Mouse (Mus musculus): ENCODE data around the gene Ctnnb1. TPM values are rescaled to one million over a fixed set of nuclear protein-coding genes. Genes with fewer than 3 reads are reported as not detected.

Ctnnb1 gene
- 847 and 873 TPM in 2 replicates for polyA plus RNA-seq (2016; fragmentation: Nextera tagmentation; extraction: Ambion mirVana)

DNA sequence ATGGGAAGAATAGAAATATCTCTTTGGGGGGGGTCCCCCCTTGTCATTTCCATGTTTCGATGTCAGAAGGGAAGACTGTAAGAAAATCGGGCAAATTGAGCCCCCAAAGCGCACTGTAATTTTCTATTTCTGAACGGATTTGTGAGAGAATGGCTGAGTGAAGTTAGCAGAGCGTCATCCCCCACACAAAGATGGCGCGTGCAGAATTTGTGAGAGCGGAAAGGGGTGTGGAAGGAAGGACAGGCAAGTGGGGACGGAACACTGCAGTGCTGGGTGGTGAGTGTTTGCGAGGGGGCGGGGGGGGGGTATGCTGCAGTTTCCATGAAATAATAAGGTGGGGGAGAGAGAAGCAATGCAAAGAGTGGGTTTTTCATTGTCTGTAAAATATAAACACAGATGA is at the start of gene Ctnnb1:
TSS of gene Ctnnb1 (plus strand) at position 136 of the 400 bp plus-strand sequence.
- Histone ChIP-seq H3K27ac (replicated peaks) (peak within 1 kb of the TSS; percentile 79), H3K36me3 (no peaks in the 10 kb centered on the region), H3K4me3 (no peak within 1 kb of the TSS), H3K9ac (replicated peaks) (no peak within 1 kb of the TSS), H3K4me2 (replicated peaks) (peak within 1 kb of the TSS; percentile 29), H3K4me1 (peaks cover 17% of the 10 kb centered on the region), H3K27me3 (no peaks in the 10 kb centered on the region), H3K9me3 (no peaks in the 10 kb centered on the region)
- ATAC-seq (ENCODE audit: low FRiP score, low read depth): peak; percentile 31
- 44% methylated on average over 11 of the region's 11 CpGs for WGBS

DNA sequence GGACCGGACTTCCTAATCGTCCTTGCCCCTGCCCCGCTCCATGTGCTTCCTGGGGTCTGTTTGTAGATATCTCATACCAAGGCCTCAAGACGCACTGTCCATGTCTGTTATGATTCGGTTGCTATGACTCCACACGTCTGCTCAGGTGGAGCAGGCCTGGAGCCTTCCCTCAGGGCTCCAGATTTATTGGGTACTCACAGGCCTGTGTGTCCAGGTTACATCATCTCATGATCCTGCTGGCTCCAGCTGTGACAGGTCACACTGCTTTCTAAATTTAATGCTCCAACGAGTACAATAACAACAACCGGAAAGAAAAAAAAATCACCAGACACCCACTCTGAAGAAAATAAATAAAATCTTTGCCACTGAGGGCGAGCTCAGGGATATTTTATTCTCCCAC is 48.7 kb upstream of the Ctnnb1 start:
- WGBS: 81% methylated on average over 9 of the region's 9 CpGs
- Histone ChIP-seq H3K4me1 (peaks cover 5% of the 10 kb centered on the region; the same call in 1 of the 2 replicates), H3K4me3 (no peak overlapping the region), H3K36me3 (no peaks in the 10 kb centered on the region), H3K9me3 (0 out of 2 replicates have a peak, but pooled peaks cover 2% of the 10 kb centered on the region), H3K9ac (replicated peaks) (no peak overlapping the region), H3K27ac (replicated peaks) (no peak overlapping the region), H3K4me2 (replicated peaks) (no peak overlapping the region), H3K27me3 (no peaks in the 10 kb centered on the region)
- no peak for ATAC-seq (ENCODE audit: low FRiP score, low read depth)

DNA sequence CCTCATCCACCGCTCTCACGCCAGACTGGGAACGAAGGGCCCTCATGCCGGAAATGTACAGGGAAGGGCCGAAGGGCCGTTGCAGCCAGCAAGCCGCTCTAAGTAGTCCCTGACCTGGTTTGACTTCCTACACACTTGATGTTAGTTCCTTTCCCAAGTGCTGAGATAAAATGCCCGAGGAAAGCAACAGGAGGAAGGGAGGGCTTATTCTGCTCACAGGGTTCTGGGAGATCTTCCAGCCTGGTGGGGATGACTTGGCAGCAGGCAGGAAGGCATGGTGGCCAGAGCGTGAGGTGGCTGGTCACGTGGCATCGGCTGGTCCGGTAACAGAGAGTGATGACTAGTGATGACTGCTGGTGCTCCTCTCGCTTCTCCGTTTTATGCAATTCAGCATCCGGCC is 47.9 kb upstream of the Ctnnb1 start:
- no peak overlapping the region for H3K4me3 ChIP-seq
- no peak overlapping the region for H3K4me2 ChIP-seq (replicated peaks)
- no peak overlapping the region for H3K9ac ChIP-seq (replicated peaks)
- no peaks in the 10 kb centered on the region for H3K9me3 ChIP-seq
- H3K36me3 ChIP-seq: no peaks in the 10 kb centered on the region
- H3K27me3 ChIP-seq: no peaks in the 10 kb centered on the region
- no peak overlapping the region for H3K27ac ChIP-seq (replicated peaks)
- 91% methylated on average over 15 of the region's 15 CpGs for WGBS
- ATAC-seq (ENCODE audit: low FRiP score, low read depth): no peak
- peaks cover 5% of the 10 kb centered on the region; the same call in 1 of the 2 replicates for H3K4me1 ChIP-seq

DNA sequence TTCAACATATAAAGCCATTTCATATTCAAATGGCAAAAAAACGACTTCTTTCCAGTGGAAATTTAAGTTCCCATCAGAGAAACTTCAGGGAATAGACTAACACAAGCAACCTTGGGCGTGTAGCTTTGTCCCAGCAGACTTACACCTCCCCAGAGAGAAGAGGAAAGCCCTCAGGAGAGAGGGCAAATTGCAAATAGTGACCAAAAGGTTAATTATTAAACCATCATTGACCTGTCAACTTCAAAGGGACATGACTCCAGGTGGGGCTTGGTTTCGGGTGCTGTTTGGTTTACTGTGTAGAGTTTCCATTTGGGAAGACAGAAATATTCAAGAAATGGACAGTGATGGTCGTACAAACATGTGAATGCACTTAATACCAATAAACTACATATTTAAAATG is 47.2 kb upstream of the Ctnnb1 start:
- Histone ChIP-seq H3K36me3 (no peaks in the 10 kb centered on the region), H3K27me3 (no peaks in the 10 kb centered on the region), H3K9me3 (no peaks in the 10 kb centered on the region), H3K9ac (replicated peaks) (no peak overlapping the region), H3K4me1 (peaks cover 5% of the 10 kb centered on the region; the same call in 1 of the 2 replicates), H3K27ac (replicated peaks) (no peak overlapping the region), H3K4me2 (replicated peaks) (no peak overlapping the region), H3K4me3 (no peak overlapping the region)
- no peak for ATAC-seq (ENCODE audit: low FRiP score, low read depth)
- WGBS: 77% methylated on average over 4 of the region's 4 CpGs

DNA sequence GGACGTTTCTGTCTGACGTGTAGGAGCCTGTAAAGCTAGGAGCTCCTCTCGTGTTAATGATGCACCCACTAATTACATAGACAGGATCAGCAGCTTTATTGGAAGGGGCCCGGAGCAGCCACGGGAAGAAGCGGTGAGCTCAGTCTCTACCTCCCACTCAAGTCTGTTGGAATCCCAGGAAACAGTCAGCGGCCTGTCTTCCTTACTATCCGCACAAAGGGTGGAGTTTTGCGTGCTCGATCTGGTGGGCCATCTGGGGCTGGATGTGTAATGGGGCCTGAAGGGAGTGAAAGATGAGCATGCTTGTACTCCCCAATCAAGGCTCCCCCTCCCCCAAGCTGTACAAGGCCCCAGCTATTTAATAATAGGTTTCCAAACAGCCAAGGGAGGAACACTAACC is 44.3 kb upstream of the Ctnnb1 start:
- H3K27ac ChIP-seq (replicated peaks): no peak overlapping the region

DNA sequence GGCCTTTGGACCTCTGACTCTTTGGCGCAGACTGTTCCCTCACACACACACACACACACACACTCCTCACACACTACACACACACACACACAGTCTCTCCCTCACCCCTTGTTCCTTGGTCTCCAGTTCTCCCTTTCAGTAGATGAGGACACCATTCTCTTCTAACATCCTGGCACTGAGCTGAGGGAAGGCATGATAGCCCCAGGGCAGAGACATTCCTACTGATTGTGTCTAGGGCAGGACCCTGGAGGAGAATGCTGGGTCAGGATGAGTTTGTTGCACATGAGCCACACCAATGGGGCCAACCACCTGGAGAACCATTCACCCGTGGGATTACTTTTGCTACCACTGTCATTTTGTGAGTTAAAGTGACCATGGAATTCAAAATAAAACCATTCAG is 41.4 kb upstream of the Ctnnb1 start:
- Histone ChIP-seq H3K27ac (replicated peaks) (no peak overlapping the region), H3K27me3 (no peaks in the 10 kb centered on the region), H3K4me1 (peaks cover 3% of the 10 kb centered on the region; the same call in 1 of the 2 replicates), H3K9ac (replicated peaks) (no peak overlapping the region), H3K4me3 (no peak overlapping the region), H3K9me3 (no peaks in the 10 kb centered on the region), H3K4me2 (replicated peaks) (no peak overlapping the region), H3K36me3 (no peaks in the 10 kb centered on the region)
- no peak for ATAC-seq (ENCODE audit: low FRiP score, low read depth)
- 87% methylated on average over 2 of the region's 2 CpGs for WGBS

More for the DNA sequence above, 44.3 kb upstream of the Ctnnb1 start:
- peaks cover 3% of the 10 kb centered on the region; the same call in 1 of the 2 replicates for H3K4me1 ChIP-seq
- H3K4me2 ChIP-seq (replicated peaks): no peak overlapping the region
- H3K9ac ChIP-seq (replicated peaks): no peak overlapping the region
- H3K27me3 ChIP-seq: no peaks in the 10 kb centered on the region
- 70% methylated on average over 10 of the region's 10 CpGs for WGBS
- no peaks in the 10 kb centered on the region for H3K9me3 ChIP-seq
- no peak overlapping the region for H3K4me3 ChIP-seq
- H3K36me3 ChIP-seq: no peaks in the 10 kb centered on the region
- no peak for ATAC-seq (ENCODE audit: low FRiP score, low read depth)

DNA sequence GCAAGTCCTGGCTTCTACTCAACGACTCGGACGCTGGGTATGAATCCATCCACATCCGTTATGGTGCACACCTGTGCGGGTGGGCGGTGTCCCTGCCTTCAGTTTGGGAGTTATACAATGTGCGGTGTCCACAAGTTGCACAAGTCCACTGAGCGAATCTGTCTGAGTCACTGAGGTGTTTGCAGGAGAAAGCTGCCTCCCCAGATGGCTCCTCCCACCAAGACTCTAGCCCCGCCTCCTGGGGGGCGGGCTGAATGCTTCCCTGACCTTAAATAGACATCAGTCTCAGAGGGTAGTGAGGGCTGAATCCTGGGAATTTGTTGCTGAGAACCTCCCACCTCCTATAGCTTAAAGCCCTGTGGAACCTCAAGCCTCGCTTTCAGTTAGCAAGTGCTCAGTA is 35.6 kb upstream of the Ctnnb1 start:
- no peak overlapping the region for H3K4me3 ChIP-seq
- no peak overlapping the region for H3K9ac ChIP-seq (replicated peaks)
- no peak overlapping the region for H3K4me2 ChIP-seq (replicated peaks)
- 93% methylated on average over 11 of the region's 11 CpGs for WGBS
- no peaks in the 10 kb centered on the region for H3K4me1 ChIP-seq
- H3K9me3 ChIP-seq: no peaks in the 10 kb centered on the region
- H3K27ac ChIP-seq (replicated peaks): no peak overlapping the region
- ATAC-seq (ENCODE audit: low FRiP score, low read depth): no peak
- no peaks in the 10 kb centered on the region for H3K27me3 ChIP-seq
- no peaks in the 10 kb centered on the region for H3K36me3 ChIP-seq

DNA sequence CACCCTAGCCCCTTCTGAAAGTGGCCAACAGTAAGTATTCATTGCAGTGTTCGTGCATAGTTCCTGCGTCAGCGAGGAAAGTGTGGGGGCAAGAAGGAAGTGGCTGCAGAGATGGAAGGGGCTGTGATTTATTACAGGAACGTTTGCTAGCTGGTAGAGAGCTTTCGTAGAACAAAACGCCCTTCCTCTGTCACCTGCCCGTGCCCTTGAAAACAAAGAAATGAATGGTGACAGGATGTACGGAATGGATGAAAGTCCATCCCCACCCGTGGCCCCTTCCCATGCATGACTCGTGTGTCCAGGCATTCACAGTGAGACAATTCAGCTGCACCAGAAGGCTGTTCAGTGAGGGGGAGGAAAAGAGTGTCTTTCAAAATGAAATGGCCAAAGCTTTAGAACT is 35.0 kb upstream of the Ctnnb1 start:
- no peak for ATAC-seq (ENCODE audit: low FRiP score, low read depth)
- no peaks in the 10 kb centered on the region for H3K9me3 ChIP-seq
- H3K27ac ChIP-seq (replicated peaks): no peak overlapping the region
- no peak overlapping the region for H3K4me3 ChIP-seq
- no peak overlapping the region for H3K9ac ChIP-seq (replicated peaks)
- H3K4me2 ChIP-seq (replicated peaks): no peak overlapping the region
- no peaks in the 10 kb centered on the region for H3K36me3 ChIP-seq
- no peaks in the 10 kb centered on the region for H3K27me3 ChIP-seq
- H3K4me1 ChIP-seq: no peaks in the 10 kb centered on the region
- WGBS: 81% methylated on average over 10 of the region's 10 CpGs

DNA sequence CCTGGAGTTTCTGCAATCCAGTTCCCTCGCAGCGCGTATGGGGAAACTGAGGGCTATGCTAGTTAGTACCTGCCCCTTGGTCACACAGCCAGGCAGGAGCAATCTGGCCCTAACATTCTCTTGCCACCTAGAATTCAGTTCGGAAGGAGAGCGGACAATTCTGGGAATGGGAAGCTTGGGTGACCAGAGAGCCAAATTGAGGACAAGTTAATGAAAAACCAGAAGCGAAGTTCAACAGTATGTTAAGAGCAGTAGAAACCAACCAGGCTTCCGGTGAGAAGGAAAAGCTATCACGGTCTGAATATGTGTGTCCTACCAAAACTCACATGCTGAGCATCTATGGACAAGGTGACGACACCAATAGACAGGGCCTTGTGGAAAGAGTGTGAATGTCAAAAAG is 34.6 kb upstream of the Ctnnb1 start:
- no peak overlapping the region for H3K4me3 ChIP-seq
- H3K9me3 ChIP-seq: no peaks in the 10 kb centered on the region
- H3K9ac ChIP-seq (replicated peaks): no peak overlapping the region
- H3K36me3 ChIP-seq: no peaks in the 10 kb centered on the region
- H3K4me1 ChIP-seq: no peaks in the 10 kb centered on the region
- WGBS: 95% methylated on average over 9 of the region's 9 CpGs
- H3K27ac ChIP-seq (replicated peaks): no peak overlapping the region
- H3K4me2 ChIP-seq (replicated peaks): no peak overlapping the region
- no peaks in the 10 kb centered on the region for H3K27me3 ChIP-seq
- no peak for ATAC-seq (ENCODE audit: low FRiP score, low read depth)

DNA sequence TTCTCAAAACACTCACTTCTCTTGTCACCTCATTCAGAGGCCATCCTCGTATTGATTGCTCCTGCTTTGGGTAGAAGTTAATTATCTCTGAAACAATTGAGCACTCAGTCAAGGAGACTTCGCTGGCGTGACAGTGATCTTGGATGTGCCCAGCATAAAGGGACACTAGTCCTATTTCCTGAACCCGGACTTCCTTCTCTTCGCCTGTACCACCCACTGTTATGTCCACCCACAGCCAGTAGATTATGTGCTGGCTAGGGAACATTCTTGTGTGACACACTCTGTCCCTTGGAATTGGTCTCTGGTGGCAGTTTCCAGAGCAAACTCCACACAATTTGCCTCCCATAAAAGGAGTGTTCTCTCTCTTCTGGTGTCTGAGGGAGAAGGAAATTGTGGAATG is 32.5 kb upstream of the Ctnnb1 start:
- no peak overlapping the region for H3K4me3 ChIP-seq
- ATAC-seq (ENCODE audit: low FRiP score, low read depth): no peak
- 56% methylated on average over 5 of the region's 5 CpGs for WGBS
- H3K27ac ChIP-seq (replicated peaks): no peak overlapping the region
- H3K4me1 ChIP-seq: no peaks in the 10 kb centered on the region
- no peaks in the 10 kb centered on the region for H3K36me3 ChIP-seq
- no peaks in the 10 kb centered on the region for H3K27me3 ChIP-seq
- no peaks in the 10 kb centered on the region for H3K9me3 ChIP-seq
- H3K9ac ChIP-seq (replicated peaks): no peak overlapping the region
- no peak overlapping the region for H3K4me2 ChIP-seq (replicated peaks)

DNA sequence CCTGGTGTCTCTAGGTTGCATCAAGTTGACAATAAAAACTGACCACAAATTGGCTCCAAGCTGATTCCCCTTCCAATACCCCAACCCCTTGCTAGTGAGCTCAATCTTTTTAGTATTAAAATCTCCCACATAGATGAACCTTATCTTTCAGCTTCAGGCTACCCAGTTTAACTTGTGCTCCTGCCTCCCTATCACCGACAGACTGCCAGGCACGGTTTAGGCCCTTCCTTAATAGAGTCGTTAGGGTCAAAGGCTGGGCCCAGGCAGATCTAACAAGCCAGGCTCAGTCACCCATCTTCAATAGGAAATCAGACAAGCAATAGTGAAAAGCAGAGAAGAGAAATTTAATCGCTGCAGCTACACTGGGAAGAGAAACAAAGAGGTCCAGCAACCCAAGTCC is 31.7 kb upstream of the Ctnnb1 start:
- no peaks in the 10 kb centered on the region for H3K27me3 ChIP-seq
- no peak overlapping the region for H3K4me2 ChIP-seq (replicated peaks)
- H3K36me3 ChIP-seq: no peaks in the 10 kb centered on the region
- no peaks in the 10 kb centered on the region for H3K4me1 ChIP-seq
- ATAC-seq (ENCODE audit: low FRiP score, low read depth): no peak
- no peak overlapping the region for H3K27ac ChIP-seq (replicated peaks)
- WGBS: 77% methylated on average over 4 of the region's 4 CpGs
- no peak overlapping the region for H3K4me3 ChIP-seq
- no peak overlapping the region for H3K9ac ChIP-seq (replicated peaks)
- no peaks in the 10 kb centered on the region for H3K9me3 ChIP-seq

DNA sequence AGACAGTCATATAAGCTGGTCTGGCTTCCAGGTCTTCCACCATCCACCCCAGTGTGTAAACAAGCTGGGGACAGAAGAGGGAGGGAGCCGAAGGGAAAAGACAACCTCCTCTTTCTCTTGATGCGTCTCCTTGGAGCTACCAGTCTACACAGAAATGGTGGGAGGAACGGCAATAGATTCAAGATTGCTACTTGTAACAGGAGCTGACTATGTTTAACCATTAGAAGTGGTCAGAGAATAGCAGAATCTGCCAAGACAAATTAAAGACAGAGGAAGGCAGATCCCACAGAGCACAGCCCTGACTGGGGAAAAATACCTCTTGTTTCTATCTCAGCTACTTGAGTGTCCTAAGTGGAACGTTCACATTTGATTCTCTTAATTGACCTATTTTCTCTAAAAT is 29.2 kb upstream of the Ctnnb1 start:
- H3K9me3 ChIP-seq: no peaks in the 10 kb centered on the region
- H3K9ac ChIP-seq (replicated peaks): no peak overlapping the region
- no peaks in the 10 kb centered on the region for H3K4me1 ChIP-seq
- H3K36me3 ChIP-seq: no peaks in the 10 kb centered on the region
- no peak overlapping the region for H3K4me3 ChIP-seq
- H3K4me2 ChIP-seq (replicated peaks): no peak overlapping the region
- ATAC-seq (ENCODE audit: low FRiP score, low read depth): no peak
- WGBS: 84% methylated on average over 4 of the region's 4 CpGs
- H3K27ac ChIP-seq (replicated peaks): no peak overlapping the region
- H3K27me3 ChIP-seq: peaks cover 2% of the 10 kb centered on the region; the same call in 1 of the 2 replicates

Data from midbrain, embryonic 12.5 days (tissue).